Mouse (Mus musculus) cerebellum, adult 2 months (tissue): ENCODE results near the gene Terb2.

ENCODE experiments used
- CTCF ChIP-seq: fragments of 200-500 bp; IDR thresholded peaks from 2 replicates; pipeline ENCODE4 v1.5.1; 2011; ENCODE audit warnings: low read depth, mild to moderate bottlenecking, control low read depth, low read length, moderate library complexity, borderline replicate concordance; ENCODE audit not compliant: insufficient read depth
- POLR2A ChIP-seq: fragments of 200-500 bp; IDR thresholded peaks from 2 replicates; pipeline ENCODE4 v1.6.1; 2011; ENCODE audit warnings: low read length, control low read depth, borderline replicate concordance; ENCODE audit not compliant: insufficient read depth

- TF ChIP-seq POLR2A (no peak), CTCF (no peak)
Measured at GRCm38 (mm10) chr2:122162529-122162928, 23.5 kb upstream of the Terb2 start.
